Mouse (Mus musculus): ENCODE measurements around the gene Gm20219. TPM values are rescaled to one million over a fixed set of nuclear protein-coding genes. Genes with fewer than 3 reads are reported as not detected.

Gene Gm20219
- total RNA-seq, 2 experiments from 2014 or later, result 0.86 to 1.0 TPM

- DNase-seq (ENCODE audit: low spot score in 2 of 2), result peak; percentile 70 to 71
Measured at GRCm38 (mm10) chr17:56558448-56558847, 4.3 kb upstream of the Gm20219 start.

GRCm38 (mm10) chr17:56552781-56553363 lies 1.3 kb downstream of the Gm20219 start:
- DNase-seq (ENCODE audit: low spot score in 2 of 2), result peak; percentile 55 to 64

GRCm38 (mm10) chr17:56551841-56552581 lies 2.2 kb downstream of the Gm20219 start:
- DNase-seq (ENCODE audit: low spot score in 2 of 2), result peak in 1 of 2 experiments; percentile 13

GRCm38 (mm10) chr17:56550784-56551475 lies 3.3 kb downstream of the Gm20219 start:
- peak in 1 of 2 experiments; percentile 17 for DNase-seq (ENCODE audit: low spot score in 2 of 2)

GRCm38 (mm10) chr17:56548605-56549105 lies 5.5 kb downstream of the Gm20219 start:
- DNase-seq (ENCODE audit: low spot score in 2 of 2), result no peak

- DNase-seq (ENCODE audit: low spot score in 2 of 2), result peak in 1 of 2 experiments; percentile 14
Measured at GRCm38 (mm10) chr17:56547846-56548604, 6.2 kb downstream of the Gm20219 start.

- DNase-seq (ENCODE audit: low spot score in 2 of 2), result peak in 1 of 2 experiments; percentile 16
Measured at GRCm38 (mm10) chr17:56547116-56547845, 6.9 kb downstream of the Gm20219 start.

GRCm38 (mm10) chr17:56546576-56546975 lies 7.6 kb downstream of the Gm20219 start:
- no peak for DNase-seq (ENCODE audit: low spot score in 2 of 2)

- no peak for DNase-seq (ENCODE audit: low spot score in 2 of 2)
Measured at GRCm38 (mm10) chr17:56545945-56546344, 8.2 kb downstream of the Gm20219 start.

GRCm38 (mm10) chr17:56544699-56545387 lies 9.3 kb downstream of the Gm20219 start:
- DNase-seq (ENCODE audit: low spot score in 2 of 2), result peak in 1 of 2 experiments; percentile 12

GRCm38 (mm10) chr17:56543684-56544224 lies 10.4 kb downstream of the Gm20219 start:
- no peak for DNase-seq (ENCODE audit: low spot score in 2 of 2)

- DNase-seq (ENCODE audit: low spot score in 2 of 2), result no peak
Measured at GRCm38 (mm10) chr17:56542736-56543135, 11.5 kb downstream of the Gm20219 start.

GRCm38 (mm10) chr17:56540562-56540975 lies 13.6 kb downstream of the Gm20219 start:
- peak in 1 of 2 experiments; percentile 15 for DNase-seq (ENCODE audit: low spot score in 2 of 2)

GRCm38 (mm10) chr17:56537912-56538311 lies 16.3 kb downstream of the Gm20219 start:
- DNase-seq (ENCODE audit: low spot score in 2 of 2), result peak in 1 of 2 experiments; percentile 13

- DNase-seq (ENCODE audit: low spot score in 2 of 2), result peak in 1 of 2 experiments; percentile 14
Measured at GRCm38 (mm10) chr17:56536874-56537273, 17.3 kb downstream of the Gm20219 start.

- DNase-seq (ENCODE audit: low spot score in 2 of 2), result no peak
Measured at GRCm38 (mm10) chr17:56536192-56536591, 18.0 kb downstream of the Gm20219 start.

GRCm38 (mm10) chr17:56524943-56525342 lies 29.2 kb downstream of the Gm20219 start:
- no peak for DNase-seq (ENCODE audit: low spot score in 2 of 2)

- DNase-seq (ENCODE audit: low spot score in 2 of 2), result no peak
Measured at GRCm38 (mm10) chr17:56522744-56523143, 31.4 kb downstream of the Gm20219 start.

GRCm38 (mm10) chr17:56515690-56516410 lies 38.3 kb downstream of the Gm20219 start:
- DNase-seq (ENCODE audit: low spot score in 2 of 2), result no peak
